Comparison of ENCODE assay signal across 14 mouse cellular contexts in genomic region chr12:90571506-90571905, GRCm38 (mm10).
DNase-seq lines count a peak whose midpoint lies in the region.
"Had no signal": no experiment of that assay in that cellular context is flagged by ENCODE, and none has a peak within 500 bp of the region (broad histone marks: within the 10 kb centered on the region; RNA-seq: fewer than 3 reads in every experiment).

No protein-coding gene starts in this region.

- intact Hi-C loops in left cerebral cortex, postnatal 4 days (cut with DNase I): no loop called here

- peak; percentile 36 for DNase-seq in left cerebral cortex, postnatal 4 days
- DNase-seq in left cerebral cortex, adult 8-10 months (ENCODE audit: low spot score in 2 of 2): no peak
- DNase-seq in brain, adult 2 months (ENCODE audit: low read depth, low spot score): peak; percentile 65
- DNase-seq in cerebellum, adult 9-10 months: peak; percentile 66
- peak; percentile 43 for DNase-seq in retina, embryonic 14.5 days (ENCODE audit: low spot score)
- no peak for DNase-seq in natural killer cell, adult 2 months (ENCODE audit: low spot score in 2 of 2)
- DNase-seq in adrenal gland, postnatal 25 days: no peak
- no peak for DNase-seq in spleen, adult 18-20 months
- DNase-seq: adrenal gland, postnatal 10 days; gastrocnemius, postnatal 10 days; heart, adult 18-20 months; kidney, adult 18-20 months; kidney, postnatal 10 days; layer of hippocampus, adult 9-11 months had no signal

Comparison
In these comparisons a context has a peak if more than half of its experiments do, and no peak if none do; other contexts are left out.
1. DNase-seq: peak in left cerebral cortex, postnatal 4 days (single experiment), brain, adult 2 months (single experiment), cerebellum, adult 9-10 months (single experiment) and retina, embryonic 14.5 days (single experiment); none in left cerebral cortex, adult 8-10 months (0 of 2), natural killer cell, adult 2 months (0 of 2), adrenal gland, postnatal 25 days (single experiment) and spleen, adult 18-20 months (0 of 2).